10 mouse cellular contexts compared by ENCODE assay signal in genomic region chr6:116569834-116570233, GRCm38 (mm10). TPM values are rescaled to one million over a fixed set of nuclear protein-coding genes. Genes with fewer than 3 reads are reported as not detected.
A peak's percentile ranks its signal among the peaks of the same experiment; 100 is the strongest.
DNase-seq lines count a peak whose midpoint lies in the region; ATAC-seq lines count a peak whose summit lies in the region.
"Had no signal": no experiment of that assay in that cellular context is flagged by ENCODE, and none has a peak within 500 bp of the region (broad histone marks: within the 10 kb centered on the region; RNA-seq: fewer than 3 reads in every experiment).

No protein-coding gene starts in this region.

- H3K4me1 ChIP-seq in limb, embryonic 11.5 days (ENCODE audit: control insufficient read depth, insufficient read depth, low read length): no peaks in the 10 kb centered on the region
- no peaks in the 10 kb centered on the region for H3K4me1 ChIP-seq in limb, embryonic 10.5 days
- H3K4me1 ChIP-seq: neural tube, embryonic 13.5 days had no signal

- H3K27ac ChIP-seq in limb, embryonic 11.5 days (replicated peaks; ENCODE audit: low read depth, low read length): no peak overlapping the region
- no peak overlapping the region for H3K27ac ChIP-seq in limb, embryonic 10.5 days
- H3K27ac ChIP-seq: neural tube, embryonic 13.5 days had no signal

- H3K9me3 ChIP-seq in limb, embryonic 11.5 days (ENCODE audit: control insufficient read depth, low read length): no peaks in the 10 kb centered on the region
- H3K9me3 ChIP-seq in limb, embryonic 10.5 days (replicated peaks): no peaks in the 10 kb centered on the region
- H3K9me3 ChIP-seq: neural tube, embryonic 13.5 days had no signal

- 37% methylated on average over 3 of the region's 3 CpGs for WGBS in limb, embryonic 11.5 days
- WGBS in limb, embryonic 10.5 days: 40% methylated on average over 3 of the region's 3 CpGs

- DNase-seq in limb, embryonic 11.5 days (ENCODE audit: low spot score): peak; percentile 49
- DNase-seq in limb, embryonic 10.5 days (ENCODE audit: low spot score): no peak
- peak; percentile 72 for DNase-seq in NIH3T3 (ENCODE audit: low read depth)
- DNase-seq in cerebellum, adult 18-20 months: peak; percentile 26 to 40
- DNase-seq in heart, postnatal 36 days: peak; percentile 27 to 29
- peak; percentile 29 for DNase-seq in lung, postnatal 10 days
- DNase-seq in thymus, postnatal 0 days (ENCODE audit: low spot score): peak; percentile 54
- no peak for DNase-seq in testis, postnatal 14 days (ENCODE audit: low spot score)

- H3K9ac ChIP-seq in limb, embryonic 11.5 days (ENCODE audit: low read length): no peak overlapping the region
- H3K9ac ChIP-seq: neural tube, embryonic 13.5 days had no signal

- no peak overlapping the region for H3K4me2 ChIP-seq in limb, embryonic 11.5 days (ENCODE audit: low read depth, severe bottlenecking)
- H3K4me2 ChIP-seq: neural tube, embryonic 13.5 days had no signal

- ATAC-seq in limb, embryonic 11.5 days (ENCODE audit: insufficient number of reproducible peaks, low FRiP score, low TSS enrichment, low read depth): no peak

- no peaks in the 10 kb centered on the region for H3K36me3 ChIP-seq in limb, embryonic 11.5 days (ENCODE audit: control insufficient read depth, insufficient read depth, low read length)
- no peaks in the 10 kb centered on the region for H3K36me3 ChIP-seq in limb, embryonic 10.5 days
- H3K36me3 ChIP-seq: neural tube, embryonic 13.5 days had no signal

- no peak overlapping the region for H3K4me3 ChIP-seq in limb, embryonic 11.5 days (ENCODE audit: low read depth, low read length)
- H3K4me3 ChIP-seq in limb, embryonic 10.5 days: no peak overlapping the region
- H3K4me3 ChIP-seq: neural tube, embryonic 13.5 days had no signal

- no peaks in the 10 kb centered on the region for H3K27me3 ChIP-seq in limb, embryonic 11.5 days (ENCODE audit: control insufficient read depth, insufficient read depth, low read length)
- H3K27me3 ChIP-seq in limb, embryonic 10.5 days (ENCODE audit: low read depth, poor library complexity, severe bottlenecking): no peaks in the 10 kb centered on the region
- H3K27me3 ChIP-seq: neural tube, embryonic 13.5 days had no signal

- intact Hi-C loops in heart, postnatal 36 days (cut with DNase I): loop anchor here (5.0 kb wide), 1 partner anchor 143 kb away; no protein-coding TSS in a partner anchor

RNA-seq across cellular contexts. Expression of gene Olfr215, which starts 14.2 kb away (rescaled TPM):
- polyA plus RNA-seq in limb, embryonic 11.5 days (2014; fragmentation: Nextera tagmentation; extraction: Ambion mirVana): not detected in 2 replicates
- not detected in 2 replicates for polyA plus RNA-seq in limb, embryonic 10.5 days (2016; fragmentation: Nextera tagmentation; extraction: Ambion mirVana)
- total RNA-seq in heart, postnatal 36 days (2021): not detected
- polyA plus RNA-seq in thymus, postnatal 0 days (2015; fragmentation: Nextera tagmentation; extraction: Ambion mirVana): not detected in 2 replicates
- polyA plus RNA-seq: heart, embryonic 14.5 days; neural tube, embryonic 13.5 days had no signal

RNA-seq across cellular contexts. Expression of gene Olfr214, which starts 15.8 kb away (rescaled TPM):
- polyA plus RNA-seq in limb, embryonic 11.5 days (2014; fragmentation: Nextera tagmentation; extraction: Ambion mirVana): not detected in 2 replicates
- not detected in 2 replicates for polyA plus RNA-seq in limb, embryonic 10.5 days (2016; fragmentation: Nextera tagmentation; extraction: Ambion mirVana)
- total RNA-seq in heart, postnatal 36 days (2021): not detected
- polyA plus RNA-seq in thymus, postnatal 0 days (2015; fragmentation: Nextera tagmentation; extraction: Ambion mirVana): not detected in 2 replicates
- polyA plus RNA-seq: heart, embryonic 14.5 days; neural tube, embryonic 13.5 days had no signal

RNA-seq across cellular contexts. Expression of gene Gm5580, which starts 18.9 kb away (rescaled TPM):
- 0.40 and 0.52 TPM in 2 replicates for polyA plus RNA-seq in limb, embryonic 11.5 days (2014; fragmentation: Nextera tagmentation; extraction: Ambion mirVana)
- polyA plus RNA-seq in limb, embryonic 10.5 days (2016; fragmentation: Nextera tagmentation; extraction: Ambion mirVana): 0.53 and 0.75 TPM in 2 replicates
- total RNA-seq in heart, postnatal 36 days (2021): 1 to 10 TPM; 1.2 to 1.6 TPM
- polyA plus RNA-seq in thymus, postnatal 0 days (2015; fragmentation: Nextera tagmentation; extraction: Ambion mirVana): 0.52 and 1.0 TPM in 2 replicates

RNA-seq across cellular contexts. Expression of gene Olfr213, which starts 31.6 kb away (rescaled TPM):
- polyA plus RNA-seq in limb, embryonic 11.5 days (2014; fragmentation: Nextera tagmentation; extraction: Ambion mirVana): not detected in 2 replicates
- not detected in 2 replicates for polyA plus RNA-seq in limb, embryonic 10.5 days (2016; fragmentation: Nextera tagmentation; extraction: Ambion mirVana)
- total RNA-seq in heart, postnatal 36 days (2021): not detected
- polyA plus RNA-seq in thymus, postnatal 0 days (2015; fragmentation: Nextera tagmentation; extraction: Ambion mirVana): not detected in 2 replicates
- polyA plus RNA-seq: heart, embryonic 14.5 days; neural tube, embryonic 13.5 days had no signal

RNA-seq across cellular contexts. Expression of gene Zfp422, which starts 59.0 kb away (rescaled TPM):
- polyA plus RNA-seq in limb, embryonic 11.5 days (2014; fragmentation: Nextera tagmentation; extraction: Ambion mirVana): 300 and 303 TPM in 2 replicates
- 235 and 264 TPM in 2 replicates for polyA plus RNA-seq in limb, embryonic 10.5 days (2016; fragmentation: Nextera tagmentation; extraction: Ambion mirVana)
- 10 to 100 TPM; 18.2 to 19.3 TPM for total RNA-seq in heart, postnatal 36 days (2021)
- 160 and 169 TPM in 2 replicates for polyA plus RNA-seq in thymus, postnatal 0 days (2015; fragmentation: Nextera tagmentation; extraction: Ambion mirVana)

Comparison
In these comparisons a context has a peak if more than half of its experiments do, and no peak if none do; other contexts are left out.
1. DNase-seq: peak in limb, embryonic 11.5 days (single experiment), NIH3T3 (single experiment), cerebellum, adult 18-20 months (2 of 2), heart, postnatal 36 days (2 of 2), lung, postnatal 10 days (single experiment) and thymus, postnatal 0 days (single experiment); none in limb, embryonic 10.5 days (single experiment) and testis, postnatal 14 days (single experiment).